Mouse (Mus musculus): Measurements from ENCODE around the gene Dusp21.
A peak's percentile ranks its signal among the peaks of the same experiment; 100 is the strongest.

The Dusp21 gene

GRCm38 (mm10) chrX:18145557-18145956, at the start of gene Dusp21:
Gene Dusp21, plus strand, starts transcription at chrX:18145857.
- DNase-seq (ENCODE audit: low read depth, low spot score), result no peak

GRCm38 (mm10) chrX:18160734-18161442, 15.2 kb downstream of the Dusp21 start:
- DNase-seq (ENCODE audit: low read depth, low spot score), result no peak

- no peak for DNase-seq (ENCODE audit: low read depth, low spot score)
These were observed 16.1 kb downstream of the Dusp21 start for GRCm38 (mm10) chrX:18161796-18162191.

- DNase-seq (ENCODE audit: low read depth, low spot score), result peak; percentile 97
These were observed 16.7 kb downstream of the Dusp21 start, which contains the start of gene Kdm6a for GRCm38 (mm10) chrX:18162192-18162857. Gene Kdm6a, plus strand, starts transcription at chrX:18162575.

GRCm38 (mm10) chrX:18162861-18163731, 17.4 kb downstream of the Dusp21 start:
- DNase-seq (ENCODE audit: low read depth, low spot score), result peak; percentile 28

GRCm38 (mm10) chrX:18163917-18164624, 18.4 kb downstream of the Dusp21 start:
- DNase-seq (ENCODE audit: low read depth, low spot score), result peak; percentile 39

- no peak for DNase-seq (ENCODE audit: low read depth, low spot score)
These were observed 19.5 kb downstream of the Dusp21 start for GRCm38 (mm10) chrX:18165121-18165520.

GRCm38 (mm10) chrX:18166961-18167360, 21.3 kb downstream of the Dusp21 start:
- no peak for DNase-seq (ENCODE audit: low read depth, low spot score)

- DNase-seq (ENCODE audit: low read depth, low spot score), result no peak
These were observed 23.3 kb downstream of the Dusp21 start for GRCm38 (mm10) chrX:18168940-18169339.

- DNase-seq (ENCODE audit: low read depth, low spot score), result no peak
These were observed 29.2 kb downstream of the Dusp21 start for GRCm38 (mm10) chrX:18174831-18175230.

- no peak for DNase-seq (ENCODE audit: low read depth, low spot score)
These were observed 32.1 kb downstream of the Dusp21 start for GRCm38 (mm10) chrX:18177803-18178202.

- DNase-seq (ENCODE audit: low read depth, low spot score), result no peak
These were observed 33.8 kb downstream of the Dusp21 start for GRCm38 (mm10) chrX:18179492-18179891.

- DNase-seq (ENCODE audit: low read depth, low spot score), result no peak
These were observed 41.5 kb downstream of the Dusp21 start for GRCm38 (mm10) chrX:18187203-18187602.

GRCm38 (mm10) chrX:18188293-18188692, 42.6 kb downstream of the Dusp21 start:
- no peak for DNase-seq (ENCODE audit: low read depth, low spot score)

Data from mesoderm, embryonic 11.5 days (tissue).